Mouse (Mus musculus): ENCODE results near the gene Hnrnpab. TPM values are rescaled to one million over a fixed set of nuclear protein-coding genes. Genes with fewer than 3 reads are reported as not detected.
A peak's percentile ranks its signal among the peaks of the same experiment; 100 is the strongest.

Hnrnpab gene
- total RNA-seq, 1 experiment = 505 TPM

- Histone ChIP-seq H3K4me1 (ENCODE audit: control insufficient read depth in 2 of 2, insufficient read depth in 2 of 2, low read length in 2 of 2, poor library complexity in 1 of 2) (peaks cover 4 to 22% of the 10 kb centered on the region in 2 experiments; a peak in 3 of 4 replicates), H3K9ac (ENCODE audit: insufficient read depth, low read depth, low read length, poor library complexity, severe bottlenecking) (no peak overlapping the region), H3K9me3 (ENCODE audit: control insufficient read depth, insufficient read depth, low read depth, low read length) (no peaks in the 10 kb centered on the region), H3K27ac (ENCODE audit: insufficient read depth, low read depth, low read length, poor library complexity, severe bottlenecking) (no peak overlapping the region), H3K36me3 (ENCODE audit: control insufficient read depth, insufficient read depth, low read length, poor library complexity, severe bottlenecking) (peaks cover 52% of the 10 kb centered on the region), H3K4me3 (ENCODE audit: insufficient read depth in 1 of 2, low read depth in 1 of 2, low read length in 2 of 2, poor library complexity in 1 of 2, severe bottlenecking in 1 of 2) (no peak overlapping the region)
- in situ Hi-C loops (cut with MboI; ENCODE audit: low sequenced_read_pairs in 2 of 2, unreplicated experiment in 2 of 2) = no loop called here
- no peak for DNase-seq (ENCODE audit: low read depth, low spot score)
- TF ChIP-seq ZNF384 (IDR thresholded peaks at IDR 0.05; ENCODE audit: low read depth, low read length) (no peak), CHD2 (IDR thresholded peaks at IDR 0.05; ENCODE audit: low read depth, low read length) (no peak), ZC3H11A (IDR thresholded peaks at IDR 0.05; ENCODE audit: borderline replicate concordance, low read depth, low read length) (no peak), MAFK (IDR thresholded peaks at IDR 0.05; ENCODE audit: insufficient read depth, low read depth, low read length) (no peak), HCFC1 (IDR thresholded peaks at IDR 0.05; ENCODE audit: borderline replicate concordance, insufficient read depth, low read length) (no peak)
Observed at GRCm38 (mm10) chr11:51629651-51630314, 23.1 kb upstream of the Hnrnpab start.

GRCm38 (mm10) chr11:51627907-51628306 is 21.3 kb upstream of the Hnrnpab start:
- Histone ChIP-seq H3K36me3 (ENCODE audit: control insufficient read depth, insufficient read depth, low read length, poor library complexity, severe bottlenecking) (peaks cover 67% of the 10 kb centered on the region), H3K9me3 (ENCODE audit: control insufficient read depth, insufficient read depth, low read depth, low read length) (no peaks in the 10 kb centered on the region)
- in situ Hi-C loops (cut with MboI; ENCODE audit: low sequenced_read_pairs in 2 of 2, unreplicated experiment in 2 of 2) = no loop called here

DNA sequence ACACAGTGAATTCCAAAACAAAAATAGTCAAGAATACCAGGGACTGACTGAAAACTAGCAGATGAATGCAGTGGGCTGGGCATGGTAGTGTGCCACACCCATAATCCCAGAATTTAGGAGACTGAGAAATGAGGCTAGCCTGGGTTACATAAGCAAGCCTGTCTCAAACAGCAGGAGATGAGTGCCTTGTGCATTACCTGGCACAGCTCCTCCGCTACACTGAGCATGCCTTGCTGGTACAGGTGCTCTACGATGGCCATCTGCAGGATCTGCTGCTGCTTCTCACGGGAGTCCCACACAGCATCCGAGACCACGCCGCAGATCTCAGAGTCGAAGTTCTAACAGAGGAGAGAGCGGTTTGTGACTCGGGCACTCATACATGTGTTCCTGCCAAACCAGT is 20.8 kb upstream of the Hnrnpab start:
- DNase-seq (ENCODE audit: low read depth, low spot score) = no peak
- H3K9me3 ChIP-seq (ENCODE audit: control insufficient read depth, insufficient read depth, low read depth, low read length) = no peaks in the 10 kb centered on the region
- H3K4me1 ChIP-seq (ENCODE audit: control insufficient read depth in 2 of 2, insufficient read depth in 2 of 2, low read length in 2 of 2, poor library complexity in 1 of 2) = peaks cover 0 to 18% of the 10 kb centered on the region in 2 experiments; a peak in 2 of 4 replicates
- no peak overlapping the region for H3K4me3 ChIP-seq (ENCODE audit: insufficient read depth in 1 of 2, low read depth in 1 of 2, low read length in 2 of 2, poor library complexity in 1 of 2, severe bottlenecking in 1 of 2)
- peaks cover 68% of the 10 kb centered on the region for H3K36me3 ChIP-seq (ENCODE audit: control insufficient read depth, insufficient read depth, low read length, poor library complexity, severe bottlenecking)
- TF ChIP-seq HCFC1 (IDR thresholded peaks at IDR 0.05; ENCODE audit: borderline replicate concordance, insufficient read depth, low read length) (no peak), MAFK (IDR thresholded peaks at IDR 0.05; ENCODE audit: insufficient read depth, low read depth, low read length) (no peak)
- in situ Hi-C loops (cut with MboI; ENCODE audit: low sequenced_read_pairs in 2 of 2, unreplicated experiment in 2 of 2) = no loop called here
- H3K27ac ChIP-seq (ENCODE audit: insufficient read depth, low read depth, low read length, poor library complexity, severe bottlenecking) = no peak overlapping the region
- no peak overlapping the region for H3K9ac ChIP-seq (ENCODE audit: insufficient read depth, low read depth, low read length, poor library complexity, severe bottlenecking)

More at GRCm38 (mm10) chr11:51627907-51628306, 21.3 kb upstream of the Hnrnpab start:
- Histone ChIP-seq H3K27ac (ENCODE audit: insufficient read depth, low read depth, low read length, poor library complexity, severe bottlenecking) (no peak overlapping the region), H3K9ac (ENCODE audit: insufficient read depth, low read depth, low read length, poor library complexity, severe bottlenecking) (no peak overlapping the region), H3K4me3 (ENCODE audit: insufficient read depth in 1 of 2, low read depth in 1 of 2, low read length in 2 of 2, poor library complexity in 1 of 2, severe bottlenecking in 1 of 2) (no peak overlapping the region), H3K4me1 (ENCODE audit: control insufficient read depth in 2 of 2, insufficient read depth in 2 of 2, low read length in 2 of 2, poor library complexity in 1 of 2) (peaks cover 0 to 21% of the 10 kb centered on the region in 2 experiments; a peak in 2 of 4 replicates)
- no peak for DNase-seq (ENCODE audit: low read depth, low spot score)
- no peak for TF ChIP-seq CHD2 (IDR thresholded peaks at IDR 0.05; ENCODE audit: low read depth, low read length)

GRCm38 (mm10) chr11:51625187-51625820 is 18.7 kb upstream of the Hnrnpab start:
- in situ Hi-C loops (cut with MboI; ENCODE audit: low sequenced_read_pairs in 2 of 2, unreplicated experiment in 2 of 2) = no loop called here
- no peak for DNase-seq (ENCODE audit: low read depth, low spot score)
- Histone ChIP-seq H3K4me1 (ENCODE audit: control insufficient read depth in 2 of 2, insufficient read depth in 2 of 2, low read length in 2 of 2, poor library complexity in 1 of 2) (peaks cover 0 to 17% of the 10 kb centered on the region in 2 experiments; a peak in 2 of 4 replicates), H3K4me3 (ENCODE audit: insufficient read depth in 1 of 2, low read depth in 1 of 2, low read length in 2 of 2, poor library complexity in 1 of 2, severe bottlenecking in 1 of 2) (no peak overlapping the region), H3K9me3 (ENCODE audit: control insufficient read depth, insufficient read depth, low read depth, low read length) (no peaks in the 10 kb centered on the region), H3K36me3 (ENCODE audit: control insufficient read depth, insufficient read depth, low read length, poor library complexity, severe bottlenecking) (peaks cover 78% of the 10 kb centered on the region), H3K9ac (ENCODE audit: insufficient read depth, low read depth, low read length, poor library complexity, severe bottlenecking) (no peak overlapping the region), H3K27ac (ENCODE audit: insufficient read depth, low read depth, low read length, poor library complexity, severe bottlenecking) (peak overlapping the region; percentile 76)
- TF ChIP-seq HCFC1 (IDR thresholded peaks at IDR 0.05; ENCODE audit: borderline replicate concordance, insufficient read depth, low read length) (no peak), CHD2 (IDR thresholded peaks at IDR 0.05; ENCODE audit: low read depth, low read length) (no peak), ZC3H11A (IDR thresholded peaks at IDR 0.05; ENCODE audit: borderline replicate concordance, low read depth, low read length) (no peak), MAFK (IDR thresholded peaks at IDR 0.05; ENCODE audit: insufficient read depth, low read depth, low read length) (peak; percentile 79)

Measured in ES-E14 (cell line).